Mouse (Mus musculus): ENCODE data around the gene Lmx1a. TPM values are rescaled to one million over a fixed set of nuclear protein-coding genes. Genes with fewer than 3 reads are reported as not detected.

Lmx1a gene
- polyA plus RNA-seq, 1 experiment, result not detected

DNA sequence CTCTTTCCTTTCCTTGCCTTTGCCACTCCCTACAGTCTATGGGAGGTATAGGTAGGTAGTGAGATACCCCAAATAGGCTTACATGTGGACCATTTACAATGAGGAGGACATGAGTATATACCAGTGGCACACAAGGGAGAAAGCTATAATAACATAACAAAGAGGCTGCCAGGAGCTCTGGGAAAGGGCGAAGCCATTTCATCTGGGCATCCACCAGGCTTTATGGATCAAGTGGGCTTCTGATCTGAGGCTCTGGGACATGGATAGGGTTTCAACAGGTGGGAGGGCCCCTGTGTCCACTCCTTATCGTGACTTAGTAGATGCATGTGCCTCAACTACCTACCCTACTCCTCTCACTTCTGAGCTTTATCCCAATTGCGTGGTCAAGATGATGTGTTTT, 142.6 kb downstream of the Lmx1a start:
- H3K27ac ChIP-seq (ENCODE audit: insufficient read depth, low read depth, low read length), result no peak overlapping the region
- H3K4me1 ChIP-seq (ENCODE audit: control insufficient read depth, insufficient read depth, low read length), result no peaks in the 10 kb centered on the region
- no peak for TF ChIP-seq CTCF (IDR thresholded peaks at IDR 0.05; ENCODE audit: low read depth, low read length)

DNA sequence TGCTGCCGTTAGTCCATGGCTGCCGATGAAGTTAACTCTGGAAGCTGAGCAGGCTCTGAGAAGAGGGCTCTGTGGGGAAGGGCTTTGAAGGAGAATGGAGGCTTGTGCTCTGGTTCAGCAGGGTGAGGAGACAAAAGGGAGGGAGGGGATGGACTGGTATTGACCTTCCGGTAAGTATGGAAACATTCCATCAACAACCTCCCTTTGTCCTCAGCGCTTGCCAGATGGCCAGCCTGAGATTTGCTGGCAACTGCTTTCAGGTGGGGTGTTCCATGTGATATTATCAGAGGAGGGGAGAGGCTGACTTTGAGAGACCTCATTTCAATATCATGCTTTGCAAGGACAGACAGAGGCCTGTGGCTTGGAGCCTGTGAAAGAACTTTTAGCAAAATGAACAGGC, 165.8 kb downstream of the Lmx1a start:
- no peak for TF ChIP-seq POLR2A (IDR thresholded peaks at IDR 0.05; ENCODE audit: borderline replicate concordance, low read depth, low read length)

More for the DNA sequence above, 142.6 kb downstream of the Lmx1a start:
- no peak overlapping the region for H3K4me3 ChIP-seq (ENCODE audit: insufficient read depth, low read length)

DNA sequence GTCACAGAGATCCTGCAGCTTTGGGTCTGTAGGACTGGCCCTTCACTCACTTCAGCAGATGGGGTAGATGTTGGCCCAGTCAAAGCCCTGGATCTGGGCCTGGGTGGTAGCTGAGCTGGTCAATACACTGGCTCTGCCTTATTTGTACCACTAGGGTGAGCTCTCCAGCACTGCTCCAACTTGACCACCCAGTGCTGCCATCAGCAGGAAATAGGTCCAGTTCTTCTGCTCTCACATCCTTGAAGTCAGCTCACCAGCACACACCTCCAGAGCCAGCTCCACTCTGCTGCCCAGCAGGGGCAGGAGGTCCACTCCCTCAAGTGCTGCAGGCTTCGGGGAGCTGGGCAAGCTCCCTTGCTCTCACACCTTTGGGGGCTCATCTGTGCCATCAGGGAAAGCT, 183.0 kb downstream of the Lmx1a start:
- Histone ChIP-seq H3K4me1 (ENCODE audit: control insufficient read depth, insufficient read depth, low read length) (no peaks in the 10 kb centered on the region), H3K4me3 (ENCODE audit: insufficient read depth, low read length) (no peak overlapping the region), H3K27ac (ENCODE audit: insufficient read depth, low read depth, low read length) (no peak overlapping the region)
- TF ChIP-seq CTCF (IDR thresholded peaks at IDR 0.05; ENCODE audit: low read depth, low read length) (no peak), POLR2A (IDR thresholded peaks at IDR 0.05; ENCODE audit: borderline replicate concordance, low read depth, low read length) (no peak)

More for the DNA sequence above, 165.8 kb downstream of the Lmx1a start:
- Histone ChIP-seq H3K4me3 (ENCODE audit: insufficient read depth, low read length) (no peak overlapping the region), H3K4me1 (ENCODE audit: control insufficient read depth, insufficient read depth, low read length) (no peaks in the 10 kb centered on the region), H3K27ac (ENCODE audit: insufficient read depth, low read depth, low read length) (no peak overlapping the region)

- no peak for TF ChIP-seq CTCF (IDR thresholded peaks at IDR 0.05; ENCODE audit: low read depth, low read length)
- no peak for TF ChIP-seq POLR2A (IDR thresholded peaks at IDR 0.05; ENCODE audit: borderline replicate concordance, low read depth, low read length)
- H3K4me1 ChIP-seq (ENCODE audit: control insufficient read depth, insufficient read depth, low read length), result no peaks in the 10 kb centered on the region
- no peak overlapping the region for H3K27ac ChIP-seq (ENCODE audit: insufficient read depth, low read depth, low read length)
- no peak overlapping the region for H3K4me3 ChIP-seq (ENCODE audit: insufficient read depth, low read length)
These were observed 185.1 kb downstream of the Lmx1a start for GRCm38 (mm10) chr1:167874099-167874498.

- no peaks in the 10 kb centered on the region for H3K4me1 ChIP-seq (ENCODE audit: control insufficient read depth, insufficient read depth, low read length)
- H3K27ac ChIP-seq (ENCODE audit: insufficient read depth, low read depth, low read length), result no peak overlapping the region
- H3K4me3 ChIP-seq (ENCODE audit: insufficient read depth, low read length), result no peak overlapping the region
- TF ChIP-seq POLR2A (IDR thresholded peaks at IDR 0.05; ENCODE audit: borderline replicate concordance, low read depth, low read length), result no peak
- TF ChIP-seq CTCF (IDR thresholded peaks at IDR 0.05; ENCODE audit: low read depth, low read length), result no peak
These were observed 188.9 kb downstream of the Lmx1a start for GRCm38 (mm10) chr1:167877931-167878330.

DNA sequence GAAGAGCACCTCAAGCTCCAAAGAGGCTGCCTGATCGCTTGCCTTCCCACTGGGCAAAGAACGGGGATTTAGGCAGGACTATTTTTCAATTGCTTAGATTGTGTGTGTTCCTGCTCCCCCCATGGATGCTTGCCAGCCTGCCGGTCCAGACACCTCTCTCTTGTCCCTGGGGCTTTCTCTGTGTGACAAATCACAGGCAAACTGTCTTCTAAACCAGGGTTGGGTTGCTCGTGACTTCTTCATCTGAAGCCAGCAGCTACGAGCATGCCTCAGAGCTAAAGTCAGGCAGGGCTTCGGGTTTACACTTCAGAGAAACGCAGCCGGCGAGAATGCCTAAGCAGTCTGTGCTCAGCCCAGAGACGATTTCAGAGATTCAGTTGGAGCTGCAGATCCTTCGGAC, 189.3 kb downstream of the Lmx1a start:
- no peak overlapping the region for H3K27ac ChIP-seq (ENCODE audit: insufficient read depth, low read depth, low read length)
- no peak overlapping the region for H3K4me3 ChIP-seq (ENCODE audit: insufficient read depth, low read length)
- no peaks in the 10 kb centered on the region for H3K4me1 ChIP-seq (ENCODE audit: control insufficient read depth, insufficient read depth, low read length)
- TF ChIP-seq CTCF (IDR thresholded peaks at IDR 0.05; ENCODE audit: low read depth, low read length) (no peak), POLR2A (IDR thresholded peaks at IDR 0.05; ENCODE audit: borderline replicate concordance, low read depth, low read length) (no peak)

DNA sequence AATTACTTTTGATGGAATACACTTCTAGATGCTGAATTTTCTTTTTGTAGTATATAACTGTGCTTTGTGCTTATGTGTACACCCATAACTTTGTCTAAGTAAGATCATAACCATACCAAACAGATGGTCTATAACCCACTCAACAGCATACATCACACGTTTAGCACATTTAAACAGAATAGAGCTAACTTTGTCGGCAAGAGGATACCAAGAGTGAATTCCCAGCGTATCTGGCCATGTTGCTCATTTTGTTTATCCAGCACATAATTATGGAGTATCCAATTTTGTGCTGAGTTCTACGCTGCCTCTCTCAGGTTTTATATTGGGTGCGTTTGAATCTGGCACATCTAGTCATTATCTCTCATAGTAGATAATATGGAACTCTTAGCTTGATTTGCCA, 196.7 kb downstream of the Lmx1a start:
- H3K4me3 ChIP-seq (ENCODE audit: insufficient read depth, low read length), result no peak overlapping the region
- TF ChIP-seq CTCF (IDR thresholded peaks at IDR 0.05; ENCODE audit: low read depth, low read length), result no peak
- TF ChIP-seq POLR2A (IDR thresholded peaks at IDR 0.05; ENCODE audit: borderline replicate concordance, low read depth, low read length), result no peak
- H3K27ac ChIP-seq (ENCODE audit: insufficient read depth, low read depth, low read length), result no peak overlapping the region
- H3K4me1 ChIP-seq (ENCODE audit: control insufficient read depth, insufficient read depth, low read length), result no peaks in the 10 kb centered on the region

DNA sequence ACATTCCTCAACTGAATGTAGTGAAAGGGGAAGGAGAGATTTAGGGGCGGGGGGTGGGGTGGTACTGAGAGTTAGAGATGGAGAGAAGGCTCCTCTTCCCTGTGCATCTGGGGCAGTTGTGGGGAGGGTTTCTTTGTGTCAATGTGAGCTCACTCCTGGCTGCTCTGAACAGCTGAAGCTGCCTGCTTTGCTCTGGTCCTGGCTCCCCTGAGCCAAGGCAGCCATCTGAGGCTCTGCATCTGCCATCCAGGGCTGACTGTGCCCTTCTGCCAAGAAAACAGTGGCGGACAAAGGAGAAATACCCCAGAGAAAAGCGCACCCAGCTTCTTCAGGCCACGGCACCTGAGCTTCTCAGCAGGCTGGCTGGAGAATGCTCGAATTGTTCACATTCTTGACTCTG, 199.1 kb downstream of the Lmx1a start:
- Histone ChIP-seq H3K27ac (ENCODE audit: insufficient read depth, low read depth, low read length) (no peak overlapping the region), H3K4me3 (ENCODE audit: insufficient read depth, low read length) (no peak overlapping the region), H3K4me1 (ENCODE audit: control insufficient read depth, insufficient read depth, low read length) (no peaks in the 10 kb centered on the region)
- TF ChIP-seq CTCF (IDR thresholded peaks at IDR 0.05; ENCODE audit: low read depth, low read length), result no peak
- TF ChIP-seq POLR2A (IDR thresholded peaks at IDR 0.05; ENCODE audit: borderline replicate concordance, low read depth, low read length), result no peak

DNA sequence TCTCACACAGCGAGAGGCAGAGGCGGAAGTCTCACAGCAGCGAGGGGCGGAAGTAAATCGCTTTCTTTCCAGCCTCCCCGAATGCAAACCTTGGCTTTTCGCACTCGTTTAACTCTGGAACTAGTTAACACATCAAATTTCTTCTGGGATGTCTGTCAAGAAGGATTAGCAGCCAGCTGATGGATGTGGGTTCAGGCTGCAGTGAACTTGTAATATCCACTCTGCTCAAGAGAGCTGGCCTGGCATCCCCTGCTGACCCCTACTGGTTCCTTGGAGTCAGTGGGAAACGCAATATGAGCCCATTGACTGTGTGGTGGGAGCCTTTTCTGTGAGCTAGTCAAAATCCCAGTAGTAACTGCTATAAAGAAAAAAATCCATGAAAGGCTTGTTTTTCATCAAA, 199.8 kb downstream of the Lmx1a start:
- Histone ChIP-seq H3K27ac (ENCODE audit: insufficient read depth, low read depth, low read length) (no peak overlapping the region), H3K4me3 (ENCODE audit: insufficient read depth, low read length) (no peak overlapping the region)
- no peak for TF ChIP-seq POLR2A (IDR thresholded peaks at IDR 0.05; ENCODE audit: borderline replicate concordance, low read depth, low read length)
- TF ChIP-seq CTCF (IDR thresholded peaks at IDR 0.05; ENCODE audit: low read depth, low read length), result no peak

GRCm38 (mm10) chr1:167896234-167896633, 207.2 kb downstream of the Lmx1a start:
- Histone ChIP-seq H3K27ac (ENCODE audit: insufficient read depth, low read depth, low read length) (no peak overlapping the region), H3K4me1 (ENCODE audit: control insufficient read depth, insufficient read depth, low read length) (no peaks in the 10 kb centered on the region), H3K4me3 (ENCODE audit: insufficient read depth, low read length) (no peak overlapping the region)
- no peak for TF ChIP-seq CTCF (IDR thresholded peaks at IDR 0.05; ENCODE audit: low read depth, low read length)
- TF ChIP-seq POLR2A (IDR thresholded peaks at IDR 0.05; ENCODE audit: borderline replicate concordance, low read depth, low read length), result no peak

More for the DNA sequence above, 199.8 kb downstream of the Lmx1a start:
- no peaks in the 10 kb centered on the region for H3K4me1 ChIP-seq (ENCODE audit: control insufficient read depth, insufficient read depth, low read length)

Other genes starting within 250 kb of the Lmx1a start
- gene Lrrc52, start 222.5 kb upstream of the Lmx1a start, polyA plus RNA-seq (2012; ENCODE audit: insufficient read depth, insufficient read length, missing spikeins), result not detected in 2 replicates
- not detected in 2 replicates for gene Rxrg, start 90.9 kb upstream of the Lmx1a start, polyA plus RNA-seq (2012; ENCODE audit: insufficient read depth, insufficient read length, missing spikeins)

All from bone marrow macrophage, adult 2 months (primary cell).